In the genomic region with DNA sequence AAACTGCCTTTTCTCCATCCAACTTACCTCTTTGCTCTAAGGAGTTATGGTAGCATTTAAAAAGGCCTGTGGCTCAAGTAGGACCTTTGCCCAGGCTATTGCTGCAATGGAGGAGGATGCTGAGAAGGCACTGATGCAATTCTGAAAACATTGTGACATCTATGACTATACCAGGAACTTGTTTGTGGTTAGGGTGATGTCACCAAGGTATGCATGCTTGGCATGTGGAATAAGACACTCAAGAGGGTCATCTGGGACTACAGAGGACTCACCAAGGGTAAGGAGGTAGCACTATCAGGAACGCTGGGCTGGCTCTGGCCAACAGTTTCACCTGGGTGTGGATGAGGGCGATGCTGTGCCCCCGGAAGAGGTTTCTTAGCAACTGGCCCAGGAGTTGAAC, we compare ENCODE assay signal across 8 mouse cellular contexts. TPM values are rescaled to one million over a fixed set of nuclear protein-coding genes. Genes with fewer than 3 reads are reported as not detected.
DNase-seq lines count a peak whose midpoint lies in the region; ATAC-seq and TF ChIP-seq lines count a peak whose summit lies in the region.

A gene (minus strand): TSS at position 108 of the 400 bp plus-strand sequence.

- peak within 1 kb of the TSS; percentile 51 for H3K9ac ChIP-seq in CH12.LX (ENCODE audit: insufficient read depth, low read depth)
- no peak within 1 kb of the TSS for H3K9ac ChIP-seq in forebrain, postnatal 0 days
- H3K9ac ChIP-seq in hindbrain, embryonic 13.5 days, result no peak within 1 kb of the TSS
- H3K9ac ChIP-seq in liver, embryonic 16.5 days (ENCODE audit: low read depth, low read length), result no peak within 1 kb of the TSS

- ATAC-seq in forebrain, postnatal 0 days, result no peak
- ATAC-seq in hindbrain, embryonic 13.5 days (ENCODE audit: low FRiP score), result no peak
- ATAC-seq in liver, embryonic 16.5 days (ENCODE audit: low read depth), result peak; percentile 38; the same call in 1 of the 2 replicates

- peak within 1 kb of the TSS; percentile 52 for H3K4me2 ChIP-seq in CH12.LX (ENCODE audit: insufficient read depth, low read depth, poor library complexity, severe bottlenecking)
- no peak within 1 kb of the TSS for H3K4me2 ChIP-seq in forebrain, postnatal 0 days (ENCODE audit: low read depth)
- no peak within 1 kb of the TSS for H3K4me2 ChIP-seq in hindbrain, embryonic 13.5 days
- no peak within 1 kb of the TSS for H3K4me2 ChIP-seq in liver, embryonic 16.5 days (ENCODE audit: low read depth, low read length)

- no peak within 1 kb of the TSS for H3K27ac ChIP-seq in CH12.LX (ENCODE audit: insufficient read depth, low read depth)
- no peak within 1 kb of the TSS for H3K27ac ChIP-seq in forebrain, postnatal 0 days (ENCODE audit: low read depth, low read length)
- no peak within 1 kb of the TSS for H3K27ac ChIP-seq in hindbrain, embryonic 13.5 days
- no peak within 1 kb of the TSS for H3K27ac ChIP-seq in liver, embryonic 16.5 days (ENCODE audit: low read length)
- H3K27ac ChIP-seq in small intestine, adult 2 months (ENCODE audit: insufficient read depth, low read depth, low read length), result no peak within 1 kb of the TSS

- H3K79me2 ChIP-seq in CH12.LX (replicated peaks; ENCODE audit: control insufficient read depth, extremely low read depth, insufficient read depth, poor library complexity, severe bottlenecking), result no peaks in the 10 kb centered on the region

- no peak for TF ChIP-seq RAD21 in CH12.LX (IDR thresholded peaks at IDR 0.05; ENCODE audit: low read depth, low read length)

- dilution Hi-C loops in CH12.LX (cut with MboI; ENCODE audit: extremely low pct_ligation_motif_present, extremely low pct_unique_long_range_greater_than_20kb, low sequenced_read_pairs), result no loop called here

- peaks cover 7 to 9% of the 10 kb centered on the region in 2 experiments for H3K4me1 ChIP-seq in CH12.LX (ENCODE audit: control insufficient read depth in 1 of 2, insufficient read depth in 2 of 2)
- H3K4me1 ChIP-seq in forebrain, postnatal 0 days (ENCODE audit: insufficient read depth), result no peaks in the 10 kb centered on the region
- H3K4me1 ChIP-seq in hindbrain, embryonic 13.5 days (replicated peaks), result no peaks in the 10 kb centered on the region
- peaks cover 2% of the 10 kb centered on the region for H3K4me1 ChIP-seq in liver, embryonic 16.5 days (ENCODE audit: control insufficient read depth, low read depth, low read length)
- H3K4me1 ChIP-seq in small intestine, adult 2 months (ENCODE audit: control insufficient read depth, insufficient read depth, insufficient read length, low read length), result no peaks in the 10 kb centered on the region

- TF ChIP-seq EP300 in CH12.LX (IDR thresholded peaks at IDR 0.05; ENCODE audit: low read length), result no peak

- H3K27me3 ChIP-seq in CH12.LX (replicated peaks), result no peaks in the 10 kb centered on the region
- H3K27me3 ChIP-seq in forebrain, postnatal 0 days (ENCODE audit: insufficient read depth, low read length), result no peaks in the 10 kb centered on the region
- H3K27me3 ChIP-seq in hindbrain, embryonic 13.5 days, result no peaks in the 10 kb centered on the region
- H3K27me3 ChIP-seq in liver, embryonic 16.5 days (ENCODE audit: control insufficient read depth, insufficient read depth, low read depth, low read length), result no peaks in the 10 kb centered on the region; the same call in 1 of the 2 replicates
- no peaks in the 10 kb centered on the region for H3K27me3 ChIP-seq in small intestine, adult 2 months (ENCODE audit: control insufficient read depth, insufficient read depth, low read length)

- no peaks in the 10 kb centered on the region for H3K36me3 ChIP-seq in CH12.LX (replicated peaks in 1 of 2; ENCODE audit: control insufficient read depth in 1 of 2, insufficient read depth in 1 of 2, low read length in 1 of 2)
- no peaks in the 10 kb centered on the region for H3K36me3 ChIP-seq in forebrain, postnatal 0 days (ENCODE audit: insufficient read depth)
- H3K36me3 ChIP-seq in hindbrain, embryonic 13.5 days, result no peaks in the 10 kb centered on the region
- H3K36me3 ChIP-seq in liver, embryonic 16.5 days (ENCODE audit: control insufficient read depth, insufficient read depth), result no peaks in the 10 kb centered on the region
- H3K36me3 ChIP-seq in small intestine, adult 2 months (ENCODE audit: control insufficient read depth, insufficient read depth, low read length), result no peaks in the 10 kb centered on the region

- no peak within 1 kb of the TSS for H3K4me3 ChIP-seq in CH12.LX (replicated peaks in 1 of 3; ENCODE audit: low read depth in 2 of 3, low read length in 2 of 3, poor library complexity in 1 of 3)
- H3K4me3 ChIP-seq in forebrain, postnatal 0 days (ENCODE audit: low read depth, low read length), result no peak within 1 kb of the TSS
- no peak within 1 kb of the TSS for H3K4me3 ChIP-seq in hindbrain, embryonic 13.5 days
- no peak within 1 kb of the TSS for H3K4me3 ChIP-seq in liver, embryonic 16.5 days (ENCODE audit: low read depth, low read length)
- no peak within 1 kb of the TSS for H3K4me3 ChIP-seq in small intestine, adult 2 months (ENCODE audit: low read depth, low read length)

- no peaks in the 10 kb centered on the region for H3K9me3 ChIP-seq in CH12.LX (replicated peaks; ENCODE audit: low read length)
- H3K9me3 ChIP-seq in forebrain, postnatal 0 days (ENCODE audit: low read length), result no peaks in the 10 kb centered on the region
- no peaks in the 10 kb centered on the region for H3K9me3 ChIP-seq in hindbrain, embryonic 13.5 days
- no peaks in the 10 kb centered on the region for H3K9me3 ChIP-seq in liver, embryonic 16.5 days (replicated peaks; ENCODE audit: control insufficient read depth, low read length)

- in situ Hi-C loops in CH12.LX (cut with MboI; ENCODE audit: low pct_ligation_motif_present, low pct_unique_long_range_greater_than_20kb, low sequenced_read_pairs), result no loop called here

- 91% methylated on average over 3 of the region's 3 CpGs for WGBS in forebrain, postnatal 0 days
- WGBS in hindbrain, embryonic 13.5 days, result 88% methylated on average over 3 of the region's 3 CpGs
- WGBS in liver, embryonic 16.5 days (ENCODE audit: insufficient replicate concordance), result 68% methylated on average over 3 of the region's 3 CpGs
- WGBS in small intestine, adult 2 months, result 53% methylated on average over 3 of the region's 3 CpGs

- DNase-seq in CH12.LX (ENCODE audit: extremely low read depth), result peak; percentile 21
- DNase-seq in adrenal gland, adult 8-10 months, result peak; percentile 38
- DNase-seq in forebrain, postnatal 0 days, result no peak
- no peak for DNase-seq in right cerebral cortex, adult 2 months (ENCODE audit: low spot score in 2 of 2)
- no peak for DNase-seq in kidney, postnatal 14 days

- TF ChIP-seq POLR2A in CH12.LX (IDR thresholded peaks at IDR 0.05; ENCODE audit: low read depth, low read length), result no peak
- TF ChIP-seq POLR2A in small intestine, adult 2 months (IDR thresholded peaks at IDR 0.05; ENCODE audit: low read depth, low read length), result no peak

- TF ChIP-seq CTCF in CH12.LX (conservative IDR thresholded peaks at IDR 0.05 in 1 of 2, IDR thresholded peaks at IDR 0.05 in 1 of 2; ENCODE audit: low read depth in 2 of 2, low read length in 2 of 2), result no peak
- no peak for TF ChIP-seq CTCF in forebrain, postnatal 0 days (IDR thresholded peaks at IDR 0.05; ENCODE audit: low read depth)
- TF ChIP-seq CTCF in small intestine, adult 2 months (IDR thresholded peaks at IDR 0.05; ENCODE audit: extremely low read depth, insufficient read length, insufficient replicate concordance, low read depth, low read length), result no peak

TF ChIP-seq in CH12.LX, 34 proteins besides CTCF, POLR2A, EP300 and RAD21:
- TF ChIP-seq IRF4 (IDR thresholded peaks at IDR 0.05; ENCODE audit: low read depth, low read length) (peak; percentile 35; the same call in 1 of the 2 replicates), NRF1 (IDR thresholded peaks at IDR 0.05; ENCODE audit: low read depth, low read length) (no peak), E2F4 (IDR thresholded peaks at IDR 0.05; ENCODE audit: insufficient replicate concordance, low read depth, low read length) (no peak), JUN (IDR thresholded peaks at IDR 0.05; ENCODE audit: insufficient read depth, low read depth, low read length) (0 out of 2 replicates have a peak, but pooled peaks have one; percentile 35), USF2 (conservative IDR thresholded peaks at IDR 0.05; ENCODE audit: low read depth, low read length) (no peak), SIN3A (IDR thresholded peaks at IDR 0.05; ENCODE audit: low read length) (no peak), MAZ (IDR thresholded peaks at IDR 0.05; ENCODE audit: low read depth, low read length) (no peak), TCF12 (IDR thresholded peaks at IDR 0.05; ENCODE audit: low read depth, low read length) (no peak)

RNA-seq across cellular contexts. Expression of the gene that starts here (rescaled TPM):
- total RNA-seq in CH12.LX (2012; rRNA removed) (11.4 and 11.9 TPM in 2 replicates), CH12.LX (2014; rRNA removed) (30.9 and 32.5 TPM in 2 replicates)
- 13.7 and 14.8 TPM in 2 replicates for polyA plus RNA-seq in CH12.LX (2012; ENCODE audit: insufficient read length, low read depth)
- 100 to 1,000 TPM; 126 to 211 (median 174) TPM for total RNA-seq in adrenal gland, adult 8-10 months (2022)
- 161 and 167 TPM in 2 replicates for total RNA-seq in forebrain, postnatal 0 days (2014; rRNA removed)
- polyA plus RNA-seq in forebrain, postnatal 0 days (2015; fragmentation: Nextera tagmentation; extraction: Ambion mirVana), result 68.7 and 84.0 TPM in 2 replicates
- 58.8 and 61.0 TPM in 2 replicates for polyA plus RNA-seq in hindbrain, embryonic 13.5 days (2015; fragmentation: Nextera tagmentation; extraction: Ambion mirVana)
- 25.9 and 29.3 TPM in 2 replicates for polyA plus RNA-seq in liver, embryonic 16.5 days (2015; fragmentation: Nextera tagmentation; extraction: Ambion mirVana)
- polyA plus RNA-seq in small intestine, adult 2 months (2012; rRNA removed), result 17.0 and 27.2 TPM in 2 replicates

Comparison
In these comparisons a context has a peak if more than half of its experiments do, and no peak if none do; other contexts are left out.
1. DNase-seq: peak in CH12.LX (single experiment) and adrenal gland, adult 8-10 months (single experiment); none in forebrain, postnatal 0 days (single experiment), right cerebral cortex, adult 2 months (0 of 2) and kidney, postnatal 14 days (single experiment).